29 mouse cellular contexts compared by ENCODE assay signal in genomic region chr13:54968636-54969035, GRCm38 (mm10). TPM values are rescaled to one million over a fixed set of nuclear protein-coding genes. Genes with fewer than 3 reads are reported as not detected.
DNase-seq lines count a peak whose midpoint lies in the region; ATAC-seq and TF ChIP-seq lines count a peak whose summit lies in the region.
"Had no signal": no experiment of that assay in that cellular context is flagged by ENCODE, and none has a peak within 500 bp of the region (broad histone marks: within the 10 kb centered on the region; RNA-seq: fewer than 3 reads in every experiment).

No protein-coding gene starts in this region.

- no peak for ATAC-seq in hindbrain, embryonic 12.5 days (ENCODE audit: low FRiP score)
- ATAC-seq in hindbrain, postnatal 0 days = no peak
- ATAC-seq: forebrain, postnatal 0 days; intestine, postnatal 0 days; lung, postnatal 0 days had no signal

- peak; percentile 65 to 80 for DNase-seq in cerebellum, postnatal 10 days
- no peak for DNase-seq in cerebellum, postnatal 36 days
- DNase-seq in left cerebral cortex, postnatal 4 days = peak; percentile 69
- no peak for DNase-seq in left cerebral cortex, postnatal 14 days (ENCODE audit: low spot score in 2 of 2)
- DNase-seq in hindbrain, postnatal 0 days (ENCODE audit: low spot score) = peak; percentile 56
- DNase-seq in gastrocnemius, adult 8-10 months (ENCODE audit: low spot score in 2 of 2) = no peak
- DNase-seq: adrenal gland, adult 8-10 months; cerebellum, adult 2 months; cerebellum, postnatal 25 days; forebrain, postnatal 0 days; gastrocnemius, postnatal 10 days; heart, postnatal 10 days; kidney, adult 9 months; kidney, postnatal 10 days; liver, embryonic 13.5 days; lung, adult 18-20 months; lung, postnatal 4 days; right cerebral cortex, adult 18-20 months; spleen, adult 18-20 months; thymus, postnatal 14 days had no signal

- no peaks in the 10 kb centered on the region for H3K9me3 ChIP-seq in hindbrain, embryonic 12.5 days (replicated peaks)
- no peaks in the 10 kb centered on the region for H3K9me3 ChIP-seq in hindbrain, postnatal 0 days (ENCODE audit: low read length)
- H3K9me3 ChIP-seq: heart, embryonic 13.5 days; liver, embryonic 13.5 days; megakaryocyte, embryonic 14.5 days; midbrain, embryonic 12.5 days had no signal

- no peaks in the 10 kb centered on the region for H3K36me3 ChIP-seq in hindbrain, embryonic 12.5 days
- no peaks in the 10 kb centered on the region for H3K36me3 ChIP-seq in hindbrain, postnatal 0 days (ENCODE audit: insufficient read depth, low read length)
- H3K36me3 ChIP-seq: heart, embryonic 13.5 days; liver, embryonic 13.5 days; midbrain, embryonic 12.5 days had no signal

- peaks cover 46% of the 10 kb centered on the region for H3K4me1 ChIP-seq in hindbrain, embryonic 12.5 days
- peaks cover 25% of the 10 kb centered on the region for H3K4me1 ChIP-seq in hindbrain, postnatal 0 days (ENCODE audit: insufficient read depth, low read length)
- H3K4me1 ChIP-seq: heart, embryonic 13.5 days; liver, embryonic 13.5 days; megakaryocyte, embryonic 14.5 days had no signal

- H3K4me3 ChIP-seq in hindbrain, embryonic 12.5 days = no peak overlapping the region
- H3K4me3 ChIP-seq in hindbrain, postnatal 0 days (ENCODE audit: low read length) = no peak overlapping the region
- H3K4me3 ChIP-seq: heart, embryonic 13.5 days; left cerebral cortex, adult 2 months; liver, embryonic 13.5 days; megakaryocyte, embryonic 14.5 days; midbrain, embryonic 12.5 days had no signal

- H3K27ac ChIP-seq in hindbrain, embryonic 12.5 days = peak overlapping the region; percentile 76
- H3K27ac ChIP-seq in hindbrain, postnatal 0 days = peak overlapping the region; percentile 11; the same call in 1 of the 2 replicates
- H3K27ac ChIP-seq: heart, embryonic 13.5 days; left cerebral cortex, adult 2 months; liver, embryonic 13.5 days had no signal

- H3K4me2 ChIP-seq in hindbrain, embryonic 12.5 days (replicated peaks) = no peak overlapping the region
- no peak overlapping the region for H3K4me2 ChIP-seq in hindbrain, postnatal 0 days (ENCODE audit: low read depth, low read length)
- H3K4me2 ChIP-seq: heart, embryonic 13.5 days; liver, embryonic 13.5 days; midbrain, embryonic 12.5 days had no signal

- intact Hi-C loops in left cerebral cortex, postnatal 4 days (cut with DNase I) = no loop called here
- intact Hi-C loops in left cerebral cortex, postnatal 14 days (cut with DNase I) = no loop called here

- TF ChIP-seq CTCF in hindbrain, postnatal 0 days (IDR thresholded peaks at IDR 0.05; ENCODE audit: low read depth) = no peak

- 78% methylated on average over 5 of the region's 5 CpGs for WGBS in hindbrain, embryonic 12.5 days
- 45% methylated on average over 5 of the region's 5 CpGs for WGBS in hindbrain, postnatal 0 days

- H3K27me3 ChIP-seq in hindbrain, embryonic 12.5 days = peaks cover 73% of the 10 kb centered on the region
- peaks cover 4% of the 10 kb centered on the region; the same call in 1 of the 2 replicates for H3K27me3 ChIP-seq in hindbrain, postnatal 0 days (ENCODE audit: insufficient read depth, low read length)
- H3K27me3 ChIP-seq: liver, embryonic 13.5 days had no signal

- H3K9ac ChIP-seq in hindbrain, embryonic 12.5 days = peak overlapping the region; percentile 38; the same call in 1 of the 2 replicates
- no peak overlapping the region; the same call in 1 of the 2 replicates for H3K9ac ChIP-seq in hindbrain, postnatal 0 days (replicated peaks; ENCODE audit: low read length)
- H3K9ac ChIP-seq: forebrain, postnatal 0 days; heart, embryonic 13.5 days; liver, embryonic 13.5 days had no signal

RNA-seq across cellular contexts. Expression of gene Unc5a, which starts 19.4 kb away (rescaled TPM):
- 10 to 100 TPM; 51.7 to 52.6 TPM for total RNA-seq in left cerebral cortex, postnatal 4 days (2021)
- total RNA-seq in left cerebral cortex, postnatal 14 days (2021) = 10 to 100 TPM; 66.0 to 78.0 TPM
- polyA plus RNA-seq in hindbrain, embryonic 12.5 days (2016; fragmentation: Nextera tagmentation; extraction: Ambion mirVana) = 5.8 and 6.1 TPM in 2 replicates
- 49.9 and 53.0 TPM in 2 replicates for total RNA-seq in hindbrain, postnatal 0 days (2014; rRNA removed)
- polyA plus RNA-seq in hindbrain, postnatal 0 days (2015; fragmentation: Nextera tagmentation; extraction: Ambion mirVana) = 10.5 and 11.7 TPM in 2 replicates
- 10 to 100 TPM in 2 of 4 experiments, 1 to 10 TPM in 2; 8.6 to 10.9 (median 10.2) TPM for total RNA-seq in gastrocnemius, adult 8-10 months (2022)
- total RNA-seq: neutrophil, adult 5-6 weeks had no signal

RNA-seq across cellular contexts. Expression of gene Hk3, which starts 52.5 kb away (rescaled TPM):
- 1 to 10 TPM; 1.1 to 1.3 TPM for total RNA-seq in left cerebral cortex, postnatal 4 days (2021)
- total RNA-seq in left cerebral cortex, postnatal 14 days (2021) = 1 to 10 TPM; 1.3 to 1.8 TPM
- 0.87 and 0.91 TPM in 2 replicates for polyA plus RNA-seq in hindbrain, embryonic 12.5 days (2016; fragmentation: Nextera tagmentation; extraction: Ambion mirVana)
- 1.7 and 1.9 TPM in 2 replicates for total RNA-seq in hindbrain, postnatal 0 days (2014; rRNA removed)
- polyA plus RNA-seq in hindbrain, postnatal 0 days (2015; fragmentation: Nextera tagmentation; extraction: Ambion mirVana) = 0.78 and 1.1 TPM in 2 replicates
- under 1 TPM; 0.25 to 0.46 (median 0.31) TPM for total RNA-seq in gastrocnemius, adult 8-10 months (2022)
- polyA plus RNA-seq: C2C12 had no signal

Comparison
In these comparisons a context has a peak if more than half of its experiments do, and no peak if none do; other contexts are left out.
1. DNase-seq: peak in cerebellum, postnatal 10 days (2 of 2), left cerebral cortex, postnatal 4 days (single experiment) and hindbrain, postnatal 0 days (single experiment); none in cerebellum, postnatal 36 days (0 of 2), left cerebral cortex, postnatal 14 days (0 of 2) and gastrocnemius, adult 8-10 months (0 of 2).